Mouse (Mus musculus) testis, adult 2 months (tissue): ENCODE measurements around the gene Rexo4. TPM values are rescaled to one million over a fixed set of nuclear protein-coding genes. Genes with fewer than 3 reads are reported as not detected.

Experiments
- H3K27ac ChIP-seq: fragments of 200-500 bp; 2 replicates; pipeline ENCODE4 v1.5.1; 2012; ENCODE audit warnings: low read depth, low read length; ENCODE audit not compliant: control insufficient read depth, insufficient read depth
- H3K27me3 ChIP-seq: fragments of 200-500 bp; 2 replicates; pipeline ENCODE4 v1.6.1; 2012; ENCODE audit warnings: mild to moderate bottlenecking, low read length, moderate library complexity; ENCODE audit not compliant: control insufficient read depth, insufficient read depth
- H3K36me3 ChIP-seq: fragments of 200-500 bp; 2 replicates; pipeline ENCODE4 v1.6.1; 2012; ENCODE audit warnings: mild to moderate bottlenecking, low read length; ENCODE audit not compliant: control insufficient read depth, insufficient read depth
- H3K4me1 ChIP-seq: fragments of 200-500 bp; 2 replicates; pipeline ENCODE4 v1.6.1; 2012; ENCODE audit warnings: low read length; ENCODE audit not compliant: control insufficient read depth, insufficient read depth
- H3K4me3 ChIP-seq: fragments of 200-500 bp; 2 replicates; pipeline ENCODE4 v1.5.1; 2012; ENCODE audit warnings: low read depth, mild to moderate bottlenecking, low read length, moderate library complexity, mixed read lengths; ENCODE audit not compliant: control insufficient read depth
- CTCF ChIP-seq: fragments of 200-500 bp; IDR thresholded peaks from 2 replicates; pipeline ENCODE4 v1.5.1; 2012; ENCODE audit warnings: low read depth, mild to moderate bottlenecking, inconsistent platforms, low read length, moderate library complexity; ENCODE audit not compliant: control insufficient read depth, insufficient read depth, insufficient replicate concordance
- POLR2A ChIP-seq: fragments of 200-500 bp; IDR thresholded peaks from 2 replicates; pipeline ENCODE4 v1.6.1; 2012; ENCODE audit warnings: low read depth, mild to moderate bottlenecking, inconsistent platforms, low read length, moderate library complexity; ENCODE audit not compliant: control insufficient read depth
- polyA plus RNA-seq: library from polyadenylated mRNA; depleted of rRNA; stranded (reverse); fragments of >200 nt; gene quantifications from 2 replicates; pipeline ENCODE4 v1.2.3, GENCODE M21; 2012

Rexo4 gene
- polyA plus RNA-seq, 1 experiment, result 11.8 TPM

DNA sequence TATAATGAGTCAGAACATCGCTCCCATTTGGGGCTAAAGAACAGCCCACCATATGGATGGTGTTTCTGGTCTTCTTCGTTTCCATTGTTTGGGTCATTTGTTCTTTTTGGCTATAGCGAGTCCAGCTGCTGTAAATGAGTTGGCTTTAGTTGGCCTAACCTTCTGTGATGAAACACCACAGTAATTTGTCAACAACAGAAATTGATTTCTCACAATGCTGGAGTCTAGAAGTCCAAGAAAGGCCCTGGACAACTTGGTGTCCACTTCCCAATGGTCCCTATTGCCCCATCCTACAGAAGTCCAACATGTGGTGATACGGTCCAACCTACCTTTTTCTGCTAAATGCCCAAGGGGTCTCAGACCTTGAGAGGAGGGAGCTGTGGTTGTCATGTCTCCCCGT, 20.5 kb upstream of the Rexo4 start:
- Histone ChIP-seq H3K4me1 (no peaks in the 10 kb centered on the region), H3K27me3 (no peaks in the 10 kb centered on the region), H3K36me3 (no peaks in the 10 kb centered on the region), H3K27ac (no peak overlapping the region), H3K4me3 (no peak overlapping the region)
- TF ChIP-seq CTCF (no peak), POLR2A (no peak)

DNA sequence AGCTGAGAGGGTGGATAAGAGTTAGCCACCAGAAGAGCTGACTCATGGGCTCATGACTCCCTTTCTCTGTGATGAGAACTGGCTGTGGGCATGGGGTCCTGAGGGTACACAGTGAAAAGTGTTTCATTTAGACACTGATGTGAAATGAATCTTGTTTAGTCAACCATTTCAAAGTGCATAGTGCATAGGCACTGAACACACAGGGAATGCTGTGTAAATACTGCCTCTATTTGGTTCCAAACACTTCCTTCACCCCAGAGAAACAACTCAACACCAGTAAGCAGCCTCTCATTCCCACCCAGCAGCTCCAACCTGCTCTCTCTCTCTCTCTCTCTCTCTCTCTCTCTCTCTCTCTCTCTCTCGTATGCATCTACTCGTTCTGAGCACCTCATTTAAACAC, 20.0 kb upstream of the Rexo4 start:
- no peak overlapping the region for H3K27ac ChIP-seq
- TF ChIP-seq CTCF (no peak), POLR2A (no peak)
- H3K4me3 ChIP-seq, result no peak overlapping the region
- no peaks in the 10 kb centered on the region for H3K36me3 ChIP-seq
- no peaks in the 10 kb centered on the region for H3K27me3 ChIP-seq
- H3K4me1 ChIP-seq, result no peaks in the 10 kb centered on the region

GRCm38 (mm10) chr2:26980361-26980760, 16.2 kb upstream of the Rexo4 start:
- Histone ChIP-seq H3K27ac (no peak overlapping the region), H3K4me1 (no peaks in the 10 kb centered on the region), H3K27me3 (no peaks in the 10 kb centered on the region), H3K4me3 (peak overlapping the region; percentile 46), H3K36me3 (no peaks in the 10 kb centered on the region)
- TF ChIP-seq POLR2A (no peak), CTCF (no peak)

DNA sequence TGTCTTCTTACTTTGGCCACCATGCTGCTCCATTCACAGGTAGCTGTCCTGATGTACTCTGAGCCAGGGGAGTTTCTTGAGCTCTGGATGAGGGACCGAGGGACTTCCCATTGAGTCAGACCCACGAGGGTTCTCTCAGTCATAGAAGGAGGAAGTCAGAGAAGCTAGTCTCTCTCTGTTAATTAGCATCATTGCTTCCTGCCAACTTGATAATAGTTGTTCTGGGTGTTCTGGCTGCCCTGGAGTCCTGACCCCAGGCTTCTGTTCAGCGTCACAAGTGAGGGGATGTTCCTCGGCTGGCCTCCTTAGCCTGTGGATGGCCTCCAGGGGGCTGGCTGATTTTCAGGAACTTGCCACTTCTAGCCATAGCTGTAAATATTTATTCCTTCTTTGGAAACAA, 9.8 kb upstream of the Rexo4 start:
- no peak for TF ChIP-seq CTCF
- no peak for TF ChIP-seq POLR2A
- no peaks in the 10 kb centered on the region for H3K4me1 ChIP-seq
- H3K27ac ChIP-seq, result no peak overlapping the region
- H3K27me3 ChIP-seq, result no peaks in the 10 kb centered on the region
- H3K36me3 ChIP-seq, result no peaks in the 10 kb centered on the region
- H3K4me3 ChIP-seq, result no peak overlapping the region

DNA sequence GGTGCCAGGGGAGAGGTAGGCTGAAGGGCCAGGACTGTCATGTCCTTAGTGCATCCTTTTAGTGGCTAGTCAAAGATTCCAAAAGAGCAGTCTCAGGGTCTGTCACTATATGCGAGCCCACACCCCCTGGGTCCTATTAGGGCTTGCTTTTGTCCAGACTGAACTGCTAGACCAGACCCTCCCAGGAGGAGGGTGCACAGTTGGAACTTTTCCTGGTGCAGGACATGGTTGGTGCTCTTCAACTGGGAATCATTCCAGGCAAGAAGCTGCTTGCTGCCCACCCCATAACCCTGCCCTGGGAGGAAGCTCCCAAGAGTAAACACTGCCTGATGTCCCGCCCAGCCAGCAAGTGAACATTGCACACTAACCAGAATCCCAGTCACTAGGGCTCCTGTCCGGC, 8.9 kb upstream of the Rexo4 start, which contains the start of gene Adamts13:
Gene Adamts13, plus strand, starts transcription at position 301 of the 400 bp plus-strand sequence.
- no peak within 1 kb of the TSS for H3K27ac ChIP-seq
- no peak for TF ChIP-seq CTCF
- TF ChIP-seq POLR2A, result no peak
- no peaks in the 10 kb centered on the region for H3K27me3 ChIP-seq

GRCm38 (mm10) chr2:26967262-26967661, 3.1 kb upstream of the Rexo4 start:
- peaks cover 5% of the 10 kb centered on the region for H3K4me1 ChIP-seq
- H3K4me3 ChIP-seq, result no peak overlapping the region
- no peaks in the 10 kb centered on the region for H3K36me3 ChIP-seq
- no peaks in the 10 kb centered on the region for H3K27me3 ChIP-seq
- H3K27ac ChIP-seq, result no peak overlapping the region
- TF ChIP-seq CTCF (no peak), POLR2A (no peak)

More for the DNA sequence above, 8.9 kb upstream of the Rexo4 start, which contains the start of gene Adamts13:
- no peaks in the 10 kb centered on the region for H3K4me1 ChIP-seq
- no peaks in the 10 kb centered on the region for H3K36me3 ChIP-seq
- no peak within 1 kb of the TSS for H3K4me3 ChIP-seq

- Histone ChIP-seq H3K36me3 (no peaks in the 10 kb centered on the region), H3K27ac (peak overlapping the region; percentile 96), H3K4me3 (peak overlapping the region; percentile 94), H3K4me1 (peaks cover 5% of the 10 kb centered on the region), H3K27me3 (no peaks in the 10 kb centered on the region)
- TF ChIP-seq CTCF, result no peak
- no peak for TF ChIP-seq POLR2A
Observed at GRCm38 (mm10) chr2:26964724-26965370, 661 bp upstream of the Rexo4 start.
